Mouse (Mus musculus) bone marrow, adult 2 months (tissue): ENCODE results near the gene Unkl.

Source experiments
- CTCF ChIP-seq: fragments of 200-500 bp; IDR thresholded peaks from 2 replicates; pipeline ENCODE4 v1.5.1; 2011; ENCODE audit warnings: low read length, control low read depth; ENCODE audit not compliant: control insufficient read depth, insufficient read depth
- POLR2A ChIP-seq: fragments of 200-500 bp; IDR thresholded peaks from 2 replicates; pipeline ENCODE4 v1.6.1; 2011; ENCODE audit warnings: low read depth, mild to moderate bottlenecking, control low read depth, low read length, borderline replicate concordance; ENCODE audit not compliant: control insufficient read depth

GRCm38 (mm10) chr17:25222951-25223601 lies 34.9 kb downstream of the Unkl start:
- TF ChIP-seq CTCF (no peak), POLR2A (no peak)
